Mouse (Mus musculus) adrenal gland, postnatal 4 days (tissue): ENCODE measurements around the gene Gramd4. TPM values are rescaled to one million over a fixed set of nuclear protein-coding genes. Genes with fewer than 3 reads are reported as not detected.

Experiments used
- DNase-seq, 2 experiments: peaks; one replicate each; pipeline ENCODE4 v3.0.0; 2021 to 2022; ENCODE audit warnings: low spot score in 2 of 2, mixed read lengths in 2 of 2
- long read RNA-seq, 2 experiments: library from polyadenylated mRNA; stranded (forward); transcript quantifications; one replicate each; pipeline ENCODE4 v2.0.0; 2021
- total RNA-seq, 2 experiments: library from RNA; stranded (reverse); gene quantifications; 2 replicates each; pipeline ENCODE4 v1.2.3; 2021

The Gramd4 gene
- total RNA-seq, result 10 to 100 TPM; 22.9 to 23.1 TPM
- long read RNA-seq, experiment 1, partial matches to known transcripts, result 7 of 20 reads
- long read RNA-seq, experiment 1, other reads (novel, unspliced or antisense), result 13 of 20 reads
- long read RNA-seq, experiment 2, partial matches to known transcripts, result 6 of 23 reads
- long read RNA-seq, experiment 2, other reads (novel, unspliced or antisense), result 17 of 23 reads

DNA sequence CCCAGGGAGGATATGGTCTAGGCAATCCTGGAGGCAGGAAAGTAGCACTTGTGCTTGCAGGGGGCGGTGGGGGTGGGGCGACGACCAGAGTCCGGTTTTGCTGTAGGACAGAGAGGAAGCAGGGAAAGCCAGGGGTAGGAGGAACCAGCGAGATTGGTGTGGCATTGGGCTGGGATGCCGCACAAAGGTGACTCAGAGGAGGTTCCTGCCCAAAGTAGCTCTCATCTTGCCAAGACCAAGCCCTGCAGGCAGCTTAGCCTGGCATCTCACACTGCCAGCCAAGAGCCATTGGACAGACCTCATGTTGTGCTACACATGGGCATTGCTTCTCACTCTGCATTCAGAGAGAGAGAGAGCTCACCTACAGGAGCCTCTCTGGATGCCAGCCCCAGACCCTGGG lies at the start of gene Gramd4:
TSS of gene Gramd4 (plus strand) at position 283 of the 400 bp plus-strand sequence.
- no peak for DNase-seq

DNA sequence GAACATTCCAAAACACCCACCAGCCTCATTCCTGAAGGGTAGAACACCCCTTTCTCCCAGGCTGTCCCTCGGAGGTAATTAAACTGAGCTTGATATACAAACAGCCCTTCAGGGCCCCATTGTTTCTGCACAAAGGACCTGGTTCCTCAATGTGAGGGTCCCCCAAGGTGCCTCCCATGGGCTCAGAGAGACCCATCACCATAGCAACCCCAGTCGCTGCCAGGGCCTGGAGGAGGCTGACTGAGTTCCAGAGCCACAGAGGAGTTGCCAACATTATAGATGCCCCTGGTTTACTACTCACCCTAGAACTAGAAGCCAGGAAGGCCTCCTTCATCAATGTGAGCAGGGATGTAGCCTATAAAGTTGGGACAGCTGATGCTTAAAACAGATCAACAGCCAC lies 44.4 kb upstream of the Gramd4 start:
- DNase-seq, result no peak

DNA sequence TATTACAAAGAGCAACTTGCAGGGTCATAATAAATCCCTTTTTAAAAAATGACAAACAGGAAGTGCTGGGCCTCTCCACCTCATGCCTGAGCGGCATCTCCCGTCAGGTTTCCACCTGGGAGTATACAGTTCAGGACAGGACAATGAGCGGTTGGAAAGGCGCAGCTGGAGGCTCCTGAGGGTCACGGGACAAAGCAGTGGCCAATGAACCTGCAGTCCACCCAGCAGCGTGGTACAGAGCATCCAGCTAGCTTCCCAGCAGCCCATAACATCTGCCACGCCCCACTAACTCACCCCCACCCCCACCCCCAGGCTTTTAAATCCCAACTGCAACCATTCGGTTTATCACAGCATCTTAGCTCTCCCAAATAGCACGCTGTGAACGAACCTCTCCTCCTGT lies 43.8 kb upstream of the Gramd4 start:
- no peak for DNase-seq

DNA sequence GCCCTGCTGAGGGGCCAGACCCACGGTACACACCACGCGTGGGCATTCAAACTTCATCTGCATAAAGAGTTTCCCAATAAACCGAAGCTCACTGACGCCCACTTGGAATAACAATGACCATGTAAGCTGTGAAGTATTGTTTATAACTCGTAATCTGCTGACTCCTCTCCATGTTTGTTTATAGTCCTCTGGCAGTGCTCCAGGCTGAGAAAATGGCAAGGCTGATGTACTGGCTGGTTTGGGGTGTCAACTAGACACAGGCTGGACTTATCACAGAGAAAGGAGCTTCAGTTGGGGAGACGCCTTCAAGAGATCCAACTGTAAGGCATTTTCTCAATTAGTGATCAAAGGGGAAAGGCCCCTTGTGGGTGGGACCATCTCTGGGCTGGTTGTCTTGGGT lies 42.5 kb upstream of the Gramd4 start:
- DNase-seq, result no peak

DNA sequence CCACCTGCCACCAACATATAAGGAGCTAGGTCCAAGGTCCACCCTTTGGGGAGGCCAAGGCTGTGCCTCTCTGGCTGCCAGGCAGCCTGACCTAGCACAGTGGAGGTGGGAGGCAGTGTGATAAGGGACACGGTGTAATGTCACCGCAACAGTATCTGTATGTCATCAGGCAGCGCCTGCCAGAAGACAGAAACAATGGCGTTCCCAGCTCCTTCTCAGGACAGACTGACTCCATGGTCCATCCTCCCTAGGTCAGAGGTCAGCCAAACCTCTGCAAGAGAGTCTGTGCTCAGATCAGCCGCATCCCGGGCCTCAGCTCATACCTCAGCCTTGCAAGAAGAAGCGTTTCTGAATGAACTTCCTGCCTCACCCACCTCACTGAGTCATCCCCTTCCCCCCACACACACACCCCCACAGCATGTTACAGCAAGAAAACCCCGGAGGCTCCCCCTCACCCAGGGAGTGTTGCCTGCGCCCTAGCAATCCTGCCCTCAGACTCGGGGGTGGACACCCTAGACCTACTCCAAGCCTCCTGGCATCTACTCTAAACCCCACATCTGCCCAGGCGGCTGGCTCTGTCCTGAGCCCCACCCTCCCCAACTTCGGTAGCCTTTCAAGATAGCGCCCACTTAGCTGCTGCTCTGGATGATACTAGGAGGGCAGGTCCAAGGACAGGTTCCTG lies 41.5 kb upstream of the Gramd4 start:
- no peak for DNase-seq

DNA sequence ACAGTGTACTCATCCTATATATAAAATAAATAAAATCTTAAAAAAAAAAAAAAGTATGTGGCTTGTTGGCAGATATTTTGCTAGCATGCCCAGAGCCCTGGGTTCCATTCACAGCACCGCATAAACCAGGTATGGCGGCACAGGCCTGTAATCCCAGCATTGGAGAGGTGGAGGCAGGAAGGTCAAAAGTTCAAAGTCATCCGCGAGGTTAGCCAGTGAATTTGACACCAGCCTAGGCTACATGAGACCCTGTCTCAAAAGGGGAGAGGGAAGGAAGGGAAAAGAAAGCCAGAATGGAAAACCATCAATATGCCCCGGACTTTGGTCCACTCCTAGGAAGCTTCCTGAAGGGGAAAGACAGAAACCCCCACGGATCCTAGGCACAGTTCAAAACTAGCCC lies 40.2 kb upstream of the Gramd4 start:
- no peak for DNase-seq

DNA sequence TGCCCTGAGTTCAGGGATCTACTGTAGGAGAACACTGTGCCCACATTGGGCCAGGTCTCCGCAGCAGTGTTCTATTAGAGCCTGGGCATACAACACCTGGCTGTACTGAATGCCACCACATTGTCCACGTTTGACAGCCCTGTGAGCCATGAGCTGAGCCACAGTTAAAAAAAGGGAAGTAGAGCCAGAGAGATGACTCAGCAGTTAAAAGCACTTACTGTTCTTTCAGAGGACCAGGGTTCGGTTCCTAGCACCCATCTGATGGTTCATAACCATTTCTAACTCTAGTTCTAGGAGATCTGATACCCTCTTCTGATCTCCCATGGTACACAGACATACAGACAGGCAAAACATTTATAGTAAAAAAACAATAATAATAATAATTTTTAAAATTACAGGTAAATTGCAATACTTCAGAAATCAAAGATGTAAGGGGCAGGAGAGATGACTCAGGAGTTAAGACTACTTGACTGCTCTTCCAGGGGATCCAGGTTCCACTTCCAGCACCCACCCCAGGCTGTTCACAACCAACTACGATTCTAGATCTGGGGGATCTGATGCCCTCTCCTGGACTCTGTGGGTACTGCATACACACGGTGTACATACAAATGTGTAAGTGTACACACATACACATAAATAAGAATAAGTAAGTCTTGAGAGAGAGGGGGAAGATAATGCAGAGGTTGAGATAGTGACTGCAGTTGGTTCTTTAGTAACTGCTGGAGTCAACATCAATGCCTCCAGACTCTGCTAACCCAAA lies 38.6 kb upstream of the Gramd4 start:
- DNase-seq, result no peak

DNA sequence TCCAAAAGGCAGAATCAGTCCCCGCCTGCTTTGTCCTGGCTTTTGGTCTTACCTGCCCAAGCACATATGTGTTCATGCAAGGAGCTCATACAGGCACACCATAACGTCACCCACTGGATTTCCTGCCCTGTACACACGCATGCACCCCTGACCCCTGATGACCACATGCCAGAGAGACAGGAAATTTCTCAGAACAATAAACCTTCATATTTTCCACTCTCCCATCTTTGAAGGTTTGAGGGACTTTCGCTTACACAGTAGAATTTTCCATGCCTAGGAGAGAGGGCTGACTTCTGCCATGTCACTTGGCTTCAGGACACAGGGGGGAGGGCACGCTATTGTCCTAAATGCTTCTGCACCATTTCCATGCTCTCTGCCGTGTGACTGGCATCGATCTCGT lies 37.5 kb upstream of the Gramd4 start:
- DNase-seq, result no peak

DNA sequence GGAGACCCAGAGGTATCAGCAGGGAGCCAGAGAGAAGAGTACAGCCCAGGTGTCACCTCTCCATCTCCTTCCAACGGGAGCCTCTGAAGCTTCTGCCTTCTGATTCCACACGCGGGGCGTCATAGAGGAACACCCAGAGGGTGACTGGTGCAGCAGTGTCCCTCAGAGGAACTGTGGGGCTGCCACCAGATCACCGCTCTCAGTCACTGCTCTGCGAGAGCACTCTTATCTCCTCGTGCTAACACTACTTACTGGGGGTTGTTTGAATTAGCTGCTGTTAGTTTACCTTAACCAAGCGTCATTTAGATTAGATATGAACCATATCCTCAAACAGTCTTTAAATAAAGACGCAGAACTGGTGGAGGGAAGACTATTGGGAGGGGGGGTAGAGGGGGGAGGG lies 36.2 kb upstream of the Gramd4 start:
- DNase-seq, result no peak

DNA sequence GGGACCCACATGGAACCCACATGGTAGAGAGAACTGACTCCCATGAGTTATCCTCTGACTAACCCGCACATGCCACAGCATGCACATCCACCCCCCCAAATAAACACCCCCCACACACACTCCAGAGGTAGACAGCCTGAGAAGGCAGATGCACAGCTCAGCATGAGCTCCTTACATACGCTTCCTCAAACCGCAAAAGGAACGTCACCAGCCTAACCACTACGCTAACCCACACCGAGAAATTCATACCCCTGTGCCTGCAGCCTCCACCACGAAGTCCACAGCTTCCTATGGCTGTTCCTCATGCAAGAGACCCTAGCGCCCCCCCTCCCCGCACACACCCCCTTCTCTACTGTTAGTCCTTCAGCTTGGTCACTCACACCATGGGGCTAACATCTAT lies 35.5 kb upstream of the Gramd4 start:
- no peak for DNase-seq

DNA sequence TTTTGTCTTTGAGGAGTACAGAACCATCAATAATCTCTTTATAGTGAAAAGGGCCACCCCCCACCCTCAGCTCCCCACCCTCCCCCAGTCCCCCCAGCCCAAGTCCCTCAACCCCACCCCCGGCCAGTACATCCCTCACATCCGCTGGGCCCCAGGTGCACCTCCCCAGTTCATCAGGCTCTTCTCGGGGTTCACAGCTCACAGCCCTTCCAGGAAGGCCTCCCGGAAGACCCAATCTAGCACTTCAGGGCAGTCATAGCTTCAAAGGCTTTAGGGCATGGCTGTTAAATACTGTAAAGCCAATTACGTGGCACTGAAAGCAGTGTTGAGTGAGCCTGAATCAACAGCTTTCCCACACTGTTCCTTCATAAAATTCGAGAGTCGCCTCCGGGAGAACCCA lies 29.6 kb upstream of the Gramd4 start:
- no peak for DNase-seq

DNA sequence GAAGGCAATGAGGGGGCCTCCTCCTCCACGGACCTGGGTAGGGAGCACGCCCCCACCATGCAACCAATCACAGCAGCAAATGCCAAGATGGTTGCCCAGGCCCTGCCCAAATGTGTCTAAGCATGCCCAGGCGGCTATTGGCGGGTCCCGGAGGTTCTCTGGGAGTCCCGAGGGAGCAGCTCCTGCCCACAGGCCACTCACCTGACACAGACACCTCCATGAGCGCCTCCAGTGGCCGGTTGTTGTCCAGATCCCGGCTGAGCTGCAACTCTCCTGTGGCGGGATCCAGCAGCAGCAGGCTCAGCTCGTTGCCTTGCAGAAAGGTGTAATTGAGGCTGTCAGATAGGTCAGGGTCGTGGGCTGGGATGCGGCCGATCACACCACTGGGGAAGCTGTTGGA lies 27.5 kb upstream of the Gramd4 start:
- no peak for DNase-seq

DNA sequence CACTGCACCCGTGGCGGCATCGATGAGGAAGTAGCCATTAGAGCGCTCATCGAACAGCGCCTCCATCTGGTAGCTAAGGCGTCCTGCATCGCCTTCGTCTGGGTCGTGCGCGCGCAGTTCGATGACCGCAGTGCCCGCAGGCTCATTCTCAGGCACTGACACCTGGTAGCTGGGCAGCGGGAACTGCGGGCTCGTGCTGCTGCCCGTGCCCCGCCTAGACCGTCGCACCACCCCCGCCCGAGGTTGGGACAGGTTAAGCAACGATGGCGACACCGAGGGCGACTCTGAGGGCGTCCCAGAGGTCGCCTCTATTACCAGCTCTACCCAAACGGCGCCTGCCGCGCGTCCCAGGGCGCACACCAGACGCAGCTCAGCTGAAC lies 24.7 kb upstream of the Gramd4 start:
- no peak for DNase-seq

DNA sequence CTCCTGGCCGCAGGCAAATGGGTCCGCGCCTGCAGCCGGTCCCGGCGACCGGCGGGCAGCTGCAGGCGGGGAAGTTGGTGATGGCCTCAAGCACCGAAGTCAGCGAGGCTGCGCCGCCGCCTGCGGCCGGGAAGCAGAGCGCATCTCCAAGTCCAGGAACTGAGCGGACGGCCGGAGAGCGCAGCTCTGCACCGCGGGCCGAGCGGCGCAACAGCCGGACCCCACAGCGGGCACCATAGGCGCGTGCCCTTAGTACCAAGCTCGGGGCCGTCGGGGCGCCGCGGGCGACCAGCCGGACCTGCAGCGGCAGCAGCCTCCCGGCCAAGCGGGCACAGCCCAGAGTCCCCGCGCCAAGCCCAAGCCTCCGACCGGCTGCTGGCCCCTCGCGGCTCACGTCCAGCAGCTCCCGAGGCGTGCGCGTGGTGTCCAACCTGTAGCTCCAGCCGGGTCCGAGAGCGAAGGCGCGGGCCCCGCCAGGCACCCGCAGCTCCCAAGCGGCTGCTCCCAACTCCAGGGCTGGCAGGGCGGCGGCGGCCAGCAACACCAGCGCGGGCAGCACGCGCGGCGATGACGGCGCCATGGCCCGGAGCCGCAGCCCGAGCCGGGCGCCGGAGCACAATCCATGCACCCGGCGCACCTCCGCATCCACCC lies 24.2 kb upstream of the Gramd4 start, which contains the start of gene Celsr1:
TSS of gene Celsr1 (minus strand) at position 587 of the 651 bp plus-strand sequence.
- DNase-seq, result no peak

DNA sequence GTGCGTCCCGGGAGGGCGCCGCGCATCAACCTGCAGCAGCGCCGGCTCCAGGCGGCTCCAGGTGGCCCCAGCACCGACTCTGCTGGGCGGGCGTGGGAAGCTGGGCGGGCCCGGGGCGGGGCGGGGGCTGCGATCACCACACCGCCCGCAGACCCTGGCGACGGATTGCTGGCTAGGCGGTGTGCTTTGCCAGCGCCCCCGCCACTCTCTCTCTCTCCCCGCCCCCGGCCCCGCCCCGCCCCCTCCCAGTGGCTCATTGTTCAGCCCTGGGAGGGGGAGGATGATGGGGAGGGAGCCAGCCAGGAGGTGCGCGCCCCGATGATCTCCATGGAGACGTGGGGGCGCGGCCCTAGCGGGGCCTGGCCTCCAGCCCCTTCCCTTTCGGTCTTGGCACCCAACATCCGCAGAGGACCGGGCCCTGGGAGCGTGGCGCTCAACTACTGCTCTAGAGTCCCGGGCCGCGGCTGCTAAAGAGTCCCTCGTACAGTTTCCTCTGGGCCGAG lies 23.4 kb upstream of the Gramd4 start:
- DNase-seq, result no peak

DNA sequence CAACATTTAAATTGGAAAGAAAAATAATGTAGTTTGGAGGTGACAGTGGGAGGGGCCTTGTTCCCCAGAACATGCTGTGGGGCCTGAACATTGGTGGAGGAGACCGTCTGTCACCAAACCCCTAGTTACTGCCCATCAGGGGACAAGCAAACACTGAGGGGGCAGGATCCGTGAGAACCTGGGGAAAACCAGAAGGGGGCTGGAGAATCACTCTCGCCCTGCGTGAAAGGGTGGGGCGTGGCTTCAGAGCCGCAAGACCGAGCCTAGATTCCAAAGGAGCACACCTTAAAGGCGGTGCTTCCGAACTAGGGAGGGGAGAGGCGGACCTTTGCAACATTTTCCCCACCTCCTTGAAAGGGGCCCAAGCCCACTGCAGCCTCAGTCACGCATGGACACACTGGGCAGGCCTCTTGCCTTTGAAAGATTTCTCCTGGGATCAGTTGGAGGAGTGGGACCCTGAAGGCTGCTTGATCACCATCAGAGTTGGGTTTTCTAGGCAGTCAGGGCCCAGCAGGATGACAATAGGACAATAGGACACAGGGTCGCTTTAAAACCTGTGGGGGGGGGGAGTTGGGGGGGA lies 22.6 kb upstream of the Gramd4 start:
- no peak for DNase-seq

DNA sequence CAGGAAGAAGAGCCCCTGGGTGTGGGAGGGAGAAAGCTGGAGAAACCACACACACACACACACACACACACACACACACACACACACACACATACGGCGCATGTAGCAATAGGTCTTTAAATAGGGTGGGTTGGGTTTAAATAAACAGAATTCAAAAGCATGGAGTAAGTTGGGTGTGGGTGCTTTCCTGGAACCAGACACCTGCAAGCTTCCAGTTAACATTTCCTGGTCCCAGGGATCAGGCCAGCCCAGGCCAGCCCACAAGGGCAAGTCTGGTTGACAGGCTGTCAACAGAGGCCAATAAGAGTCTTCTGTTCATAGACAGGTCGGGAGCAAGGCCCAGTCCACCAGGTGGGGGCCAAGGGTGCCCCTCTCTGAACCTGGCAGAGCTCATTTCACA lies 21.6 kb upstream of the Gramd4 start:
- DNase-seq, result no peak

DNA sequence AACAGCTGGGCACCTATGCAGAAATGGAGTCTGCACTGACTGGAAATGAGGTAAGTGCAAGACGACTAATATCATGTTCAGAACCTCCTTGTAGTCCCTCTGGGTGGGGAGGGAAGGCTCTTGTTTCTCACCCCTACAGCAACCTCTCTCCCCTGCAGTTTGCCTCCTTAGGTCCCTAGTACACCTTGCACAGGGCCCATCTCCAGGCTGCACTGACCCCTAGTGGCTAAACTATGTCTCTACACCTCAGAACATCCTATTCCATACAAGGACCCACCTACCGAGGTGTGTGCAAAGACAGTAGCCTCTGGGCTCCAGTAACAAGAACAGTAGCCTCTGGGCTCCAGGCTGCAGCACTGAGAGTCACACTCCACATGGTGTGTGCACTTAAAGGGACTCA lies 18.7 kb upstream of the Gramd4 start:
- peak in 1 of 2 experiments; percentile 64 for DNase-seq

DNA sequence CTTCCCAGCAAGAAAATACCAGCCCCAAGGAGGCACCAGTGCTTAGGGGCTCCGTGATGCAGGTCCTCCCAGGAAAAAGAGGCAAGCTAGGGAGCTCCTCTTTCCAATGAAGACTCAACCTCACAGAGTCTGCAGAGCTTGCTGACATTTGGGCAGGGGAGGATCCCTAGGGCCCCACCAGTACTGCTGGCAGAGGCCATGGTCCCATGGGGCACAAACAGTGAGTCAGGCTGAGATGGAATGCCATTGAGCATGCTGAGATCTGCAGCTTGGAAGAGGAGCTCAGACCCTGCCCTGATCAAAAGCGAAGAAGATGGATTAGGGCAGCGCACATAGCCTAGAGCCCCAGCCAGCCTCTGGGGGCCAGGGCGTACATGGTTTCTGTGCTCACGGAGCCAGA lies 16.1 kb upstream of the Gramd4 start:
- DNase-seq, result no peak

DNA sequence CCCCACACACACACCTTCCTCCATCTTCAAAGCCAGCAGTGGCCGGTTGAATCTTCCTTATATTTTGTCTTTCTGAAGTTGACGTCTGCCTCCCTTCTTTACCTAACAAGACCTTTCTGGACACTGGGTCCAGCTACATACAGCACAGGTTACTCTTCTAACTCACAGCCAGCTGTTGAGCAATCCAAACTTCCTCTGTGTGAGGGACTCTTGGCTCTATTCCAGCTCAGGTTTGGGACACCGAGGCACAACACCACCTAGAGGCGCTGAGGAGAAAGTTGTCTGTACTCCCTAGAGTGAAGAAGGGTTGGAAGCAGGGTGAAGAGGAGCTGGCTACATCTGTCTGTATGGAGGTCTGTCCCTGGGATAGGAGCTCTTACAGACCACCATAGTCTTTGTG lies 15.1 kb upstream of the Gramd4 start:
- DNase-seq, result no peak

DNA sequence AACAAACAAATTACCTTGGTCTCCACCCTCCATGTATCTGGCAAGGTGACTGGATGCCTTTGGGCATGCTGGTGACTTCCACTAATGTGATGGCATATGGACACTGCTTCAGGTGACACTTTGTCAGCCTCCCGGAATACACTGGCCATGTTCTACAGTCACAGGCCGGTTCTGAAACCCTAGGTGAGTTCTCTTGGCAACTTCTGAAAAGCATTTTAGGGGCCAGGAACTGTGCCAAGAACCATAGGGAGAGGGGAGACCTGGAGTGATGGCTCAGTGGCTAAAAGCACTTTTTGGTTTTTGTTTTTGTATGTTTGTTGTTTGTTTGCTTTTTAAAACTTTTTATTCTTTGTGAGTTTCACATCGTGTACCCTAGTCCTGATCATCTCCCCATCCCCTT lies 8.0 kb upstream of the Gramd4 start:
- no peak for DNase-seq
